Mouse (Mus musculus) forebrain, embryonic 14.5 days (tissue): ENCODE results near the gene Hyal3. TPM values are rescaled to one million over a fixed set of nuclear protein-coding genes. Genes with fewer than 3 reads are reported as not detected.

Experiments
- ATAC-seq: fragments of 200-750 bp; cut with Nextera tagmentation; 2 replicates; pipeline ENCODE4 v1.8.0; 2017; ENCODE audit warnings: mild to moderate bottlenecking, moderate library complexity
- DNase-seq: peaks from one replicate; pipeline ENCODE4 v3.0.0-alpha.2; 2015; ENCODE audit warnings: low spot score
- H3K27ac ChIP-seq: fragments of 300-500 bp; sonication (generic); 2 replicates; pipeline ENCODE4 v1.5.1; 2014; ENCODE audit warnings: low read depth, mild to moderate bottlenecking, control low read depth, low read length, moderate library complexity
- H3K27me3 ChIP-seq: fragments of 300-500 bp; sonication (generic); replicated peaks from 2 replicates; pipeline ENCODE4 v1.6.1; 2014; ENCODE audit warnings: low read length, control low read depth, mixed read lengths; ENCODE audit not compliant: control insufficient read depth, insufficient read depth
- H3K36me3 ChIP-seq: fragments of 300-500 bp; sonication (generic); 2 replicates; pipeline ENCODE4 v1.6.1; 2014; ENCODE audit warnings: low read length, control low read depth; ENCODE audit not compliant: control insufficient read depth, insufficient read depth
- H3K4me1 ChIP-seq: fragments of 300-500 bp; sonication (generic); 2 replicates; pipeline ENCODE4 v1.6.1; 2014; ENCODE audit warnings: antibody characterized with exemption, low read length, control low read depth; ENCODE audit not compliant: control insufficient read depth, insufficient read depth
- H3K4me2 ChIP-seq: fragments of 300-500 bp; sonication (generic); 2 replicates; pipeline ENCODE4 v1.6.1; 2014; ENCODE audit warnings: mild to moderate bottlenecking, control low read depth, low read length
- H3K4me3 ChIP-seq: fragments of 300-500 bp; sonication (generic); 2 replicates; pipeline ENCODE4 v1.5.1; 2014; ENCODE audit warnings: low read depth, low read length, control low read depth
- H3K9ac ChIP-seq: fragments of 300-500 bp; sonication (generic); 2 replicates; pipeline ENCODE4 v1.6.1; 2014; ENCODE audit warnings: mild to moderate bottlenecking, low read length, control low read depth, moderate library complexity
- H3K9me3 ChIP-seq: fragments of 300-500 bp; sonication (generic); replicated peaks from 2 replicates; pipeline ENCODE4 v1.6.1; 2016; ENCODE audit warnings: low read length, control low read depth, mixed read lengths; ENCODE audit not compliant: control insufficient read depth
- WGBS: fragments of 180-500 bp; shearing (Covaris S2); extraction: QIAGEN DNeasy Blood & Tissue Kit; methylation state at CpG from one replicate; pipeline ENCODE4 v1.1.7; 2014; 5-methylcytosine and 5-hydroxymethylcytosine counted together
- polyA plus RNA-seq: library from polyadenylated mRNA; unstranded; fragments of >200 nt; fragmentation: Nextera tagmentation; extraction: Ambion mirVana; gene quantifications from 2 replicates; pipeline ENCODE4 v1.2.1, GENCODE M21; 2014

The Hyal3 gene
- polyA plus RNA-seq, 1 experiment from 2014 or later = 1.0 TPM

GRCm38 (mm10) chr9:107603251-107603650 is 22.6 kb downstream of the Hyal3 start:
- Histone ChIP-seq H3K36me3 (no peaks in the 10 kb centered on the region), H3K27ac (no peak overlapping the region), H3K4me2 (no peak overlapping the region), H3K27me3 (no peaks in the 10 kb centered on the region), H3K4me3 (no peak overlapping the region), H3K9me3 (no peaks in the 10 kb centered on the region), H3K4me1 (peaks cover 3% of the 10 kb centered on the region; the same call in 1 of the 2 replicates), H3K9ac (no peak overlapping the region)
- ATAC-seq (no peak), DNase-seq (no peak)
- 83% methylated on average over 6 of the region's 6 CpGs for WGBS

- Histone ChIP-seq H3K27me3 (no peaks in the 10 kb centered on the region), H3K9ac (0 out of 2 replicates have a peak overlapping the region, but pooled peaks have one; percentile 29), H3K9me3 (no peaks in the 10 kb centered on the region), H3K4me3 (no peak overlapping the region), H3K27ac (no peak overlapping the region), H3K4me1 (peaks cover 5% of the 10 kb centered on the region; the same call in 1 of the 2 replicates), H3K36me3 (no peaks in the 10 kb centered on the region), H3K4me2 (no peak overlapping the region)
- DNase-seq (no peak), ATAC-seq (no peak)
- 47% methylated on average over 23 of the region's 23 CpGs for WGBS
These were observed 24.5 kb downstream of the Hyal3 start for GRCm38 (mm10) chr9:107605041-107605661.

GRCm38 (mm10) chr9:107606591-107606990 is 26.0 kb downstream of the Hyal3 start:
- no peak overlapping the region for H3K9ac ChIP-seq
- no peak overlapping the region for H3K27ac ChIP-seq
- H3K4me1 ChIP-seq = peaks cover 9% of the 10 kb centered on the region
- H3K27me3 ChIP-seq = no peaks in the 10 kb centered on the region
- ATAC-seq (no peak), DNase-seq (no peak)
- WGBS = 29% methylated on average over 9 of the region's 9 CpGs
- no peaks in the 10 kb centered on the region for H3K36me3 ChIP-seq
- H3K9me3 ChIP-seq = no peaks in the 10 kb centered on the region
- H3K4me3 ChIP-seq = no peak overlapping the region
- H3K4me2 ChIP-seq = no peak overlapping the region

- H3K4me1 ChIP-seq = peaks cover 13% of the 10 kb centered on the region
- H3K27ac ChIP-seq = no peak overlapping the region
- H3K27me3 ChIP-seq = no peaks in the 10 kb centered on the region
- no peaks in the 10 kb centered on the region for H3K9me3 ChIP-seq
- no peak overlapping the region for H3K4me3 ChIP-seq
- no peaks in the 10 kb centered on the region for H3K36me3 ChIP-seq
- DNase-seq (no peak), ATAC-seq (no peak)
- no peak overlapping the region for H3K4me2 ChIP-seq
- no peak overlapping the region for H3K9ac ChIP-seq
- WGBS = 61% methylated on average over 2 of the region's 2 CpGs
These were observed 26.4 kb downstream of the Hyal3 start for GRCm38 (mm10) chr9:107607036-107607435.

GRCm38 (mm10) chr9:107607653-107608245 is 27.1 kb downstream of the Hyal3 start:
- Histone ChIP-seq H3K4me3 (no peak overlapping the region), H3K27me3 (no peaks in the 10 kb centered on the region), H3K4me1 (peaks cover 17% of the 10 kb centered on the region), H3K4me2 (no peak overlapping the region), H3K9me3 (no peaks in the 10 kb centered on the region), H3K9ac (no peak overlapping the region), H3K36me3 (no peaks in the 10 kb centered on the region), H3K27ac (no peak overlapping the region)
- DNase-seq (no peak), ATAC-seq (no peak)
- WGBS = 56% methylated on average over 9 of the region's 9 CpGs

GRCm38 (mm10) chr9:107608741-107609432 is 28.3 kb downstream of the Hyal3 start, which contains the start of gene Sema3b:
Gene Sema3b (minus strand): TSS chr9:107609229.
- WGBS = 39% methylated on average over 12 of the region's 12 CpGs
- H3K4me1 ChIP-seq = peaks cover 20% of the 10 kb centered on the region

GRCm38 (mm10) chr9:107609433-107609830 is 28.8 kb downstream of the Hyal3 start:
- Histone ChIP-seq H3K4me2 (no peak overlapping the region), H3K4me1 (peaks cover 20% of the 10 kb centered on the region), H3K9me3 (no peaks in the 10 kb centered on the region), H3K4me3 (no peak overlapping the region), H3K27me3 (no peaks in the 10 kb centered on the region), H3K9ac (no peak overlapping the region), H3K27ac (no peak overlapping the region), H3K36me3 (peaks cover 9% of the 10 kb centered on the region)
- DNase-seq = no peak
- 63% methylated on average over 4 of the region's 4 CpGs for WGBS
- ATAC-seq = no peak

More at GRCm38 (mm10) chr9:107608741-107609432, 28.3 kb downstream of the Hyal3 start, which contains the start of gene Sema3b:
- Histone ChIP-seq H3K4me3 (no peak within 1 kb of the TSS), H3K36me3 (peaks cover 3% of the 10 kb centered on the region; the same call in 1 of the 2 replicates), H3K9ac (no peak within 1 kb of the TSS), H3K9me3 (no peaks in the 10 kb centered on the region), H3K4me2 (no peak within 1 kb of the TSS), H3K27me3 (no peaks in the 10 kb centered on the region), H3K27ac (no peak within 1 kb of the TSS)
- ATAC-seq (no peak), DNase-seq (no peak)

- H3K36me3 ChIP-seq = peaks cover 31% of the 10 kb centered on the region
- ATAC-seq (no peak), DNase-seq (no peak)
- 59% methylated on average over 6 of the region's 6 CpGs for WGBS
- no peaks in the 10 kb centered on the region for H3K9me3 ChIP-seq
- H3K9ac ChIP-seq = peak overlapping the region; percentile 82
- peaks cover 17% of the 10 kb centered on the region for H3K4me1 ChIP-seq
- peak overlapping the region; percentile 34; the same call in 1 of the 2 replicates for H3K4me3 ChIP-seq
- peak overlapping the region; percentile 72 for H3K4me2 ChIP-seq
- H3K27ac ChIP-seq = peak overlapping the region; percentile 99
- H3K27me3 ChIP-seq = no peaks in the 10 kb centered on the region
These were observed 31.0 kb downstream of the Hyal3 start for GRCm38 (mm10) chr9:107611456-107612190.
